Mouse (Mus musculus): ENCODE measurements around the gene Pabpn1l. TPM values are rescaled to one million over a fixed set of nuclear protein-coding genes. Genes with fewer than 3 reads are reported as not detected.

The Pabpn1l gene
- total and polyA plus RNA-seq, 3 experiments, result 0.11 TPM; not detected in 2

- H3K36me3 ChIP-seq (replicated peaks), result no peaks in the 10 kb centered on the region
- H3K9me3 ChIP-seq (replicated peaks), result no peaks in the 10 kb centered on the region
- TF ChIP-seq TAL1 (conservative IDR thresholded peaks at IDR 0.05; ENCODE audit: low read depth, low read length) (no peak), CTCF (IDR thresholded peaks at IDR 0.05; ENCODE audit: low read depth, low read length) (no peak)
- H3K27me3 ChIP-seq (ENCODE audit: insufficient read depth, low read length), result peaks cover 75% of the 10 kb centered on the region
- H3K4me1 ChIP-seq (ENCODE audit: insufficient read depth, low read depth, low read length), result no peaks in the 10 kb centered on the region
- no peak for DNase-seq (ENCODE audit: low spot score)
- ATAC-seq (ENCODE audit: extremely low read depth, insufficient number of reproducible peaks, low FRiP score, poor library complexity, severe bottlenecking), result no peak
- H3K4me3 ChIP-seq (ENCODE audit: low read depth, low read length), result no peak overlapping the region
These were observed 35.8 kb downstream of the Pabpn1l start for GRCm38 (mm10) chr8:122586749-122587148.

DNA sequence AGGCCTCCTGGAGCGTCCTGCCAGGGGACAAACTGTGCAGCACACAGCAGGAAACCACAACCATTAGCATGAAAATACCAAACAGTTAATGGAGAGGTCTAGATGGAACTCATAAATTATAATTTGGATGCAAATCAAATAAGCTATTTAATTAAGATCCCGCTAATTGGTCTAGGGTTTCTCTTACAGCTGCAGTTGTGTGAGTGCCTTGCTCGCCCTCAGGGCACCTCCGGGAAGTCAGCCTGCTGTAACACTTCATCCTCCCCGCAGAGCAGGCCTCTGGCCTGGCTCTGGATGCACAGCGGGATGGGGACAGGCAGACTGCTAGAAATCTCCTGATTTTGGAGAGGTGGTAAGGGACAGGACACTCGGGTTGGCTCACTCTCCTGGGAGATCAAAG lies 36.4 kb downstream of the Pabpn1l start:
- Histone ChIP-seq H3K27me3 (ENCODE audit: insufficient read depth, low read length) (peaks cover 73% of the 10 kb centered on the region), H3K36me3 (replicated peaks) (no peaks in the 10 kb centered on the region), H3K4me3 (ENCODE audit: low read depth, low read length) (no peak overlapping the region), H3K4me1 (ENCODE audit: insufficient read depth, low read depth, low read length) (no peaks in the 10 kb centered on the region), H3K9me3 (replicated peaks) (no peaks in the 10 kb centered on the region)
- ATAC-seq (ENCODE audit: extremely low read depth, insufficient number of reproducible peaks, low FRiP score, poor library complexity, severe bottlenecking) (no peak), DNase-seq (ENCODE audit: low spot score) (no peak)
- no peak for TF ChIP-seq GATA1 (IDR thresholded peaks at IDR 0.05; ENCODE audit: borderline replicate concordance, low read length)
- TF ChIP-seq CTCF (IDR thresholded peaks at IDR 0.05; ENCODE audit: low read depth, low read length), result no peak
- TF ChIP-seq POLR2AphosphoS5 (IDR thresholded peaks at IDR 0.05; ENCODE audit: insufficient replicate concordance, low read depth, low read length), result no peak
- no peak for TF ChIP-seq TAL1 (conservative IDR thresholded peaks at IDR 0.05; ENCODE audit: low read depth, low read length)
- TF ChIP-seq GATA2 (IDR thresholded peaks at IDR 0.05; ENCODE audit: borderline replicate concordance, low read depth, low read length), result no peak

- Histone ChIP-seq H3K4me3 (ENCODE audit: low read depth, low read length) (no peak overlapping the region), H3K27me3 (ENCODE audit: insufficient read depth, low read length) (peaks cover 72% of the 10 kb centered on the region), H3K4me1 (ENCODE audit: insufficient read depth, low read depth, low read length) (peaks cover under 1% of the 10 kb centered on the region; the same call in 1 of the 2 replicates), H3K9me3 (replicated peaks) (no peaks in the 10 kb centered on the region), H3K36me3 (replicated peaks) (no peaks in the 10 kb centered on the region)
- DNase-seq (ENCODE audit: low spot score) (no peak), ATAC-seq (ENCODE audit: extremely low read depth, insufficient number of reproducible peaks, low FRiP score, poor library complexity, severe bottlenecking) (no peak)
- TF ChIP-seq POLR2AphosphoS5 (IDR thresholded peaks at IDR 0.05; ENCODE audit: insufficient replicate concordance, low read depth, low read length) (no peak), CTCF (IDR thresholded peaks at IDR 0.05; ENCODE audit: low read depth, low read length) (no peak), GATA1 (IDR thresholded peaks at IDR 0.05; ENCODE audit: borderline replicate concordance, low read length) (no peak), TAL1 (conservative IDR thresholded peaks at IDR 0.05; ENCODE audit: low read depth, low read length) (no peak), GATA2 (IDR thresholded peaks at IDR 0.05; ENCODE audit: borderline replicate concordance, low read depth, low read length) (no peak)
These were observed 37.1 kb downstream of the Pabpn1l start for GRCm38 (mm10) chr8:122585411-122585891.

DNA sequence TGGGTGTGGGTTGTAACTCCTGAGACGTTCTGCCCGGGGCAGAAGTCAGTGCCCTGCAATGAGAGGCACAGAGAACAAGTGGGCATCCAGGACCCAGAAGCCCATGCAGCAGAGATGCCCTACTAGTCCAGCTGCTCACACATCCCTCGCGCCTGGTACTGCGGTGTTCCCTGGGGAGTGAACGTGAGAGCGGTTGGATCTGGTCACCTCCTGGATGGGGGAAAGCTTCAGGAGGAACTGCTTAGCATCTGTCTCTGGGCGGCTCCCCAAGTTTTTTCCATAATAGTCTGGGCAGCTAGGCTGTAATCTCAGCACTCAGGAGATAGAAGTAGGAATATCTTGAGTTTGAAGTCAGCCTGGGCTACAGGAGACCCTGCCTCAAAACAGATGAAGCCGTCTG lies 37.6 kb downstream of the Pabpn1l start:
- H3K36me3 ChIP-seq (replicated peaks), result no peaks in the 10 kb centered on the region
- H3K27me3 ChIP-seq (ENCODE audit: insufficient read depth, low read length), result peaks cover 71% of the 10 kb centered on the region
- ATAC-seq (ENCODE audit: extremely low read depth, insufficient number of reproducible peaks, low FRiP score, poor library complexity, severe bottlenecking), result no peak
- no peaks in the 10 kb centered on the region for H3K9me3 ChIP-seq (replicated peaks)
- H3K4me1 ChIP-seq (ENCODE audit: insufficient read depth, low read depth, low read length), result peaks cover 3% of the 10 kb centered on the region
- no peak for TF ChIP-seq POLR2AphosphoS5 (IDR thresholded peaks at IDR 0.05; ENCODE audit: insufficient replicate concordance, low read depth, low read length)
- TF ChIP-seq TAL1 (conservative IDR thresholded peaks at IDR 0.05; ENCODE audit: low read depth, low read length), result no peak
- no peak for TF ChIP-seq GATA2 (IDR thresholded peaks at IDR 0.05; ENCODE audit: borderline replicate concordance, low read depth, low read length)
- no peak for TF ChIP-seq CTCF (IDR thresholded peaks at IDR 0.05; ENCODE audit: low read depth, low read length)
- no peak for TF ChIP-seq GATA1 (IDR thresholded peaks at IDR 0.05; ENCODE audit: borderline replicate concordance, low read length)
- no peak overlapping the region for H3K4me3 ChIP-seq (ENCODE audit: low read depth, low read length)
- DNase-seq (ENCODE audit: low spot score), result no peak

GRCm38 (mm10) chr8:122580926-122581325 lies 41.6 kb downstream of the Pabpn1l start:
- no peak overlapping the region for H3K4me3 ChIP-seq (ENCODE audit: low read depth, low read length)
- peaks cover 19% of the 10 kb centered on the region for H3K4me1 ChIP-seq (ENCODE audit: insufficient read depth, low read depth, low read length)
- H3K9me3 ChIP-seq (replicated peaks), result no peaks in the 10 kb centered on the region
- no peak for TF ChIP-seq CTCF (IDR thresholded peaks at IDR 0.05; ENCODE audit: low read depth, low read length)
- no peak for TF ChIP-seq POLR2AphosphoS5 (IDR thresholded peaks at IDR 0.05; ENCODE audit: insufficient replicate concordance, low read depth, low read length)
- TF ChIP-seq GATA2 (IDR thresholded peaks at IDR 0.05; ENCODE audit: borderline replicate concordance, low read depth, low read length), result no peak
- TF ChIP-seq TAL1 (conservative IDR thresholded peaks at IDR 0.05; ENCODE audit: low read depth, low read length), result no peak
- TF ChIP-seq GATA1 (IDR thresholded peaks at IDR 0.05; ENCODE audit: borderline replicate concordance, low read length), result no peak
- H3K27me3 ChIP-seq (ENCODE audit: insufficient read depth, low read length), result peaks cover 58% of the 10 kb centered on the region
- ATAC-seq (ENCODE audit: extremely low read depth, insufficient number of reproducible peaks, low FRiP score, poor library complexity, severe bottlenecking) (no peak), DNase-seq (ENCODE audit: low spot score) (no peak)
- H3K36me3 ChIP-seq (replicated peaks), result peaks cover 6% of the 10 kb centered on the region

DNA sequence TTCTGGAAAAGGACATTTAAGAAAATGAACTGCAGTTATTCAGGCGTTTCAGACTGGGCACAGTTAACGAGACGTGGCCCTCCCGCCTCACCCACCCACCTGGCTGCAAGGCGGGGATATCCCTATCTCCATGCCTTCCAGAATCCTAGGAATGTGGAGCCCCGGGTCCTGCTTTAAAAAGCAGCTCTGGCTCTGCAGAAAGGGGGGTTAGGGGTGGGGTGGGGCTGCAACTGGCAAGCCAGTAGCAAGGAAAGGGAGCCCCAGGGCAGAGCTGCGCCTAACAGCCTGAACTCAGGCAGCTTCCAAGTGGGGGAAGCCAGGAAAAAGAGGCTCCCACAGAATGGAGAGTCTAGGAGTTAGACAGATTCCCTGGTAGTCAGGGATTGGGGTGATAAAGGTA lies 43.3 kb downstream of the Pabpn1l start:
- ATAC-seq (ENCODE audit: extremely low read depth, insufficient number of reproducible peaks, low FRiP score, poor library complexity, severe bottlenecking), result no peak
- no peak for DNase-seq (ENCODE audit: low spot score)
- peaks cover 41% of the 10 kb centered on the region for H3K27me3 ChIP-seq (ENCODE audit: insufficient read depth, low read length)
- peaks cover 21% of the 10 kb centered on the region for H3K36me3 ChIP-seq (replicated peaks)
- peaks cover 37% of the 10 kb centered on the region for H3K4me1 ChIP-seq (ENCODE audit: insufficient read depth, low read depth, low read length)
- TF ChIP-seq GATA2 (IDR thresholded peaks at IDR 0.05; ENCODE audit: borderline replicate concordance, low read depth, low read length) (no peak), POLR2AphosphoS5 (IDR thresholded peaks at IDR 0.05; ENCODE audit: insufficient replicate concordance, low read depth, low read length) (no peak), CTCF (IDR thresholded peaks at IDR 0.05; ENCODE audit: low read depth, low read length) (no peak), TAL1 (conservative IDR thresholded peaks at IDR 0.05; ENCODE audit: low read depth, low read length) (no peak), GATA1 (IDR thresholded peaks at IDR 0.05; ENCODE audit: borderline replicate concordance, low read length) (no peak)
- no peak overlapping the region for H3K4me3 ChIP-seq (ENCODE audit: low read depth, low read length)
- H3K9me3 ChIP-seq (replicated peaks), result no peaks in the 10 kb centered on the region
